Mouse (Mus musculus) liver, embryonic 12.5 days (tissue): ENCODE measurements at regions not wholly inside any gene's neighbourhood (a gene's known extent, or its start where the extent isn't known, plus 50 kb on each side); places are given as distances from the start of the nearest gene placed in this dataset.

Experiments
- ATAC-seq: fragments of 200-750 bp; cut with Nextera tagmentation; 2 replicates; pipeline ENCODE4 v1.8.0; 2017; ENCODE audit warnings: moderate number of reproducible peaks, mild to moderate bottlenecking, moderate library complexity
- H3K27ac ChIP-seq: fragments of 300-500 bp; sonication (generic); 2 replicates; pipeline ENCODE4 v1.5.1; 2016; ENCODE audit warnings: mild to moderate bottlenecking
- H3K27me3 ChIP-seq: fragments of 300-500 bp; sonication (generic); replicated peaks from 2 replicates; pipeline ENCODE4 v1.6.1; 2016; ENCODE audit warnings: mild to moderate bottlenecking, moderate library complexity
- H3K36me3 ChIP-seq: fragments of 300-500 bp; sonication (generic); 2 replicates; pipeline ENCODE4 v1.6.1; 2016; ENCODE audit warnings: mild to moderate bottlenecking, moderate library complexity
- H3K4me1 ChIP-seq: fragments of 300-500 bp; sonication (generic); 2 replicates; pipeline ENCODE4 v1.6.1; 2016
- H3K4me2 ChIP-seq: fragments of 300-500 bp; sonication (generic); 2 replicates; pipeline ENCODE4 v1.6.1; 2016; ENCODE audit warnings: mild to moderate bottlenecking, moderate library complexity
- H3K4me3 ChIP-seq: fragments of 300-500 bp; sonication (generic); 2 replicates; pipeline ENCODE4 v1.5.1; 2016; ENCODE audit warnings: mild to moderate bottlenecking, moderate library complexity
- H3K9ac ChIP-seq: fragments of 300-500 bp; sonication (generic); 2 replicates; pipeline ENCODE4 v1.6.1; 2016; ENCODE audit warnings: mild to moderate bottlenecking, moderate library complexity
- H3K9me3 ChIP-seq: fragments of 300-500 bp; sonication (generic); replicated peaks from 2 replicates; pipeline ENCODE4 v1.6.1; 2016; ENCODE audit warnings: mild to moderate bottlenecking, moderate library complexity
- WGBS: fragments of 180-500 bp; shearing (Covaris S2); methylation state at CpG from one replicate; pipeline ENCODE4 v1.1.7; 2016; ENCODE audit not compliant: insufficient replicate concordance; 5-methylcytosine and 5-hydroxymethylcytosine counted together

DNA sequence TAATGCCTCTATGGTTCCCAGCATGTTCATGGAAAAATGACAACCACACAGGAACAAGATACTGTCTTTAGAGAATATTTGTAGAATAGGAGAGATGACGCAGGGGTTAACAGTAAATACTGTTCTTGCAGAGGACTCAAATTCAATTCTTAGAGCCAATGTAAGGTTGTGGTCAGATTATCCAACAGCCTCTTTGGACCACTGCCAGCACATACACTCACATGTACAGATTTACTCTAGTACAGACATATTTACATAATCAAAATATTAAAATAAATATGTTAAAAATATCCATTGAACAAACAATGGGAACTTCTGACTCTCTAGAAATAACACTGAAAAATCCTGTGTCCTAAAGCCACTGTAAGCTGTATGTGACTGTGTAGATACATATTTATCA lies 193.8 kb upstream of the Snx7 start:
- WGBS: 67% methylated on average over 1 of the region's 1 CpGs
- no peak for ATAC-seq
- H3K9me3 ChIP-seq: no peaks in the 10 kb centered on the region
- H3K27me3 ChIP-seq: no peaks in the 10 kb centered on the region
- H3K9ac ChIP-seq: no peak overlapping the region
- H3K27ac ChIP-seq: no peak overlapping the region
- no peak overlapping the region for H3K4me2 ChIP-seq
- no peaks in the 10 kb centered on the region for H3K4me1 ChIP-seq
- H3K36me3 ChIP-seq: no peaks in the 10 kb centered on the region
- H3K4me3 ChIP-seq: no peak overlapping the region

- H3K4me2 ChIP-seq: no peak overlapping the region
- 79% methylated on average over 11 of the region's 11 CpGs for WGBS
- no peaks in the 10 kb centered on the region for H3K9me3 ChIP-seq
- no peak overlapping the region for H3K27ac ChIP-seq
- no peak overlapping the region for H3K9ac ChIP-seq
- H3K36me3 ChIP-seq: no peaks in the 10 kb centered on the region
- H3K4me1 ChIP-seq: no peaks in the 10 kb centered on the region
- ATAC-seq: no peak
- H3K4me3 ChIP-seq: no peak overlapping the region
- no peaks in the 10 kb centered on the region for H3K27me3 ChIP-seq
Measured at GRCm38 (mm10) chr3:118047016-118047415, 178.3 kb upstream of the Snx7 start.

GRCm38 (mm10) chr3:118046536-118046935 lies 177.8 kb upstream of the Snx7 start:
- Histone ChIP-seq H3K36me3 (no peaks in the 10 kb centered on the region), H3K9me3 (no peaks in the 10 kb centered on the region), H3K27me3 (no peaks in the 10 kb centered on the region), H3K4me2 (no peak overlapping the region), H3K27ac (no peak overlapping the region), H3K4me1 (no peaks in the 10 kb centered on the region), H3K9ac (no peak overlapping the region), H3K4me3 (no peak overlapping the region)
- 81% methylated on average over 11 of the region's 11 CpGs for WGBS
- no peak for ATAC-seq

GRCm38 (mm10) chr3:118036501-118036900 lies 167.8 kb upstream of the Snx7 start:
- Histone ChIP-seq H3K4me2 (no peak overlapping the region), H3K27me3 (no peaks in the 10 kb centered on the region), H3K9ac (no peak overlapping the region), H3K4me1 (no peaks in the 10 kb centered on the region), H3K27ac (no peak overlapping the region), H3K4me3 (no peak overlapping the region), H3K9me3 (no peaks in the 10 kb centered on the region), H3K36me3 (no peaks in the 10 kb centered on the region)
- 75% methylated on average over 7 of the region's 7 CpGs for WGBS
- ATAC-seq: no peak

DNA sequence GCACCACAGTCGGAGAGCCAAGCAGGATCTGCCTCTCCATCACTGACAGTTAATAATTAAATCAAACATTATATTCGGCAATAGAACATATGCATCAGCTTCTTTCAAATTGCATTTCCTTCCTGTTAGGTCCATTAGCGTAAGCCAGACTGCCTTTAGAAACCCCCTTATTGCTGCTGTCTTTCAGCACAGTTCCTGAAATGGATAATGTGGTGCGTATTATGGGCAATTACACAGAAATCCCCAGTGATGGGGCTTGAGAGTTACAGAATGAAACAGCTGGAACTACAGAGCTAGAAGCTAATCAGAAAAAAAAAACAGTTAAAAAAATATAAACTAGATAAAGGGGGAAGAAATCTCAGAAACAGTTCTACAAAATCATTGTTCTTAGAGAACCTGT lies 126.7 kb upstream of the Snx7 start:
- no peak for ATAC-seq
- no peak overlapping the region for H3K9ac ChIP-seq
- no peaks in the 10 kb centered on the region for H3K9me3 ChIP-seq
- H3K4me2 ChIP-seq: no peak overlapping the region
- H3K36me3 ChIP-seq: no peaks in the 10 kb centered on the region
- no peak overlapping the region for H3K27ac ChIP-seq
- no peak overlapping the region for H3K4me3 ChIP-seq
- H3K4me1 ChIP-seq: no peaks in the 10 kb centered on the region
- H3K27me3 ChIP-seq: no peaks in the 10 kb centered on the region
- 72% methylated on average over 4 of the region's 4 CpGs for WGBS

GRCm38 (mm10) chr3:117994110-117994509 lies 125.4 kb upstream of the Snx7 start:
- Histone ChIP-seq H3K27me3 (no peaks in the 10 kb centered on the region), H3K27ac (no peak overlapping the region), H3K36me3 (no peaks in the 10 kb centered on the region), H3K4me2 (no peak overlapping the region), H3K9ac (no peak overlapping the region), H3K4me3 (no peak overlapping the region), H3K4me1 (no peaks in the 10 kb centered on the region), H3K9me3 (no peaks in the 10 kb centered on the region)
- no peak for ATAC-seq
- WGBS: 71% methylated on average over 3 of the region's 3 CpGs

- no peak overlapping the region for H3K9ac ChIP-seq
- H3K36me3 ChIP-seq: no peaks in the 10 kb centered on the region
- 64% methylated on average over 2 of the region's 2 CpGs for WGBS
- H3K4me1 ChIP-seq: no peaks in the 10 kb centered on the region
- H3K4me2 ChIP-seq: no peak overlapping the region
- H3K27ac ChIP-seq: no peak overlapping the region
- H3K4me3 ChIP-seq: no peak overlapping the region
- H3K27me3 ChIP-seq: no peaks in the 10 kb centered on the region
- ATAC-seq: no peak
- H3K9me3 ChIP-seq: no peaks in the 10 kb centered on the region
Measured at GRCm38 (mm10) chr3:117990561-117990960, 121.8 kb upstream of the Snx7 start.

GRCm38 (mm10) chr3:117988443-117988842 lies 119.7 kb upstream of the Snx7 start:
- Histone ChIP-seq H3K4me2 (no peak overlapping the region), H3K4me3 (no peak overlapping the region), H3K36me3 (no peaks in the 10 kb centered on the region), H3K9ac (no peak overlapping the region), H3K9me3 (no peaks in the 10 kb centered on the region), H3K4me1 (no peaks in the 10 kb centered on the region), H3K27ac (no peak overlapping the region), H3K27me3 (no peaks in the 10 kb centered on the region)
- 46% methylated on average over 5 of the region's 5 CpGs for WGBS
- no peak for ATAC-seq

DNA sequence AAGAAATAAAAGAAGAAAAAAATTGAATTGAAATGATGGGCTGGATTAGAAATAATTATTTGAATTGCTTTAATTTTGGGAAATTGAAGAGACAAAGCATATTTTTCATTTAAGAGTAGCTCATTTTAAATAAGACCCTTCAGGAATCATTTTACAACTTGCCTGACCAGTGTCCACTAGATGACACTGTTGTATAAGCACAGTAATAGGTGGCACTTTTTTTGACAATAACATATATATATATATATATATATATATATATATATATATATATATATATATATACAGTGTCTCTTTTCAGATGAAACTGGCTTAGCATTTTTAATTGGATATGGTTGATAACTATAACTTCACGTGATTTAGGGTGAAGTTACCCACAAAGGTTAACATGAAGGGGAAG lies 106.9 kb upstream of the Snx7 start:
- Histone ChIP-seq H3K9me3 (no peaks in the 10 kb centered on the region), H3K4me2 (no peak overlapping the region), H3K4me1 (no peaks in the 10 kb centered on the region), H3K27me3 (no peaks in the 10 kb centered on the region), H3K27ac (no peak overlapping the region), H3K9ac (no peak overlapping the region), H3K36me3 (no peaks in the 10 kb centered on the region), H3K4me3 (no peak overlapping the region)
- 46% methylated on average over 1 of the region's 1 CpGs for WGBS
- ATAC-seq: no peak

DNA sequence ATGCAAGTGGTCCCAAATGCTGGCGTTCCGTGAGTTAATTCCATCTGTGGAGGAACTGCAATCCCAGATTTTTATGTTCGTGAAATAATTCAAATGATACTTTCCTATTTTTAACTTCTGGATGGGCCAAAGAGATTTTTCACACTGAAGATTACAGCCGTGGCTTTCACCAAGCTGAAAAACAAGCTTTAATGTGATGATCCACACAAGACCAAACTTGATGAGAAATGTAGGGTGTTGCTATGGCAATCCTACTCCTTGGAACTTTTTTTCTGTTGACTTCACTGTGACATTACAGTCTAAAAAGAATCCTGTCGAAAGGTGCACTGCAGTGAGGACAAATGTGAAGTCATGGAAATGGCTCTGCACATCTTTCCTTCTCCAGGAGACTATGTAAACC lies 100.1 kb upstream of the Snx7 start:
- no peaks in the 10 kb centered on the region for H3K4me1 ChIP-seq
- no peak for ATAC-seq
- H3K36me3 ChIP-seq: no peaks in the 10 kb centered on the region
- H3K9ac ChIP-seq: no peak overlapping the region
- no peaks in the 10 kb centered on the region for H3K9me3 ChIP-seq
- no peak overlapping the region for H3K4me3 ChIP-seq
- 69% methylated on average over 5 of the region's 5 CpGs for WGBS
- H3K27me3 ChIP-seq: no peaks in the 10 kb centered on the region
- H3K27ac ChIP-seq: no peak overlapping the region
- no peak overlapping the region for H3K4me2 ChIP-seq

DNA sequence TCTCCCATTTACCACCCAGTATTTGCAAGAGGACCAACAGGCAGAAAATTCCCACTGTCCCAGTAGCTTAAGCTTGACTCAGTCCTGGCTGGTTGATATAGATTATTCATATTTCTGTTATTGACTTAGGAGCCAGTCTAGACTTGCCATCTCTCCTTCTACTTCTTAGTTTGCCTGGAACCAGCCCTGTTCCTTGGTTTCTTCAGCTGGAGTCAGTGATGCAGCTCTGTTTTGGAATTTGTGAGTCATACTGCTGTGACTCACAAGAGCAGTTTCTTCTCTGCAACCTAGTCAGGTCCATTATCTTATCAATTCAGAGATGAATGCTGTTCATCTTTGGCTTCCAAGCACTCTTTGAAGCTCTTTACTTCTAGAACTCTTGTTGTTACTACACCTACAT lies 69.7 kb upstream of the Snx7 start:
- H3K4me3 ChIP-seq: no peak overlapping the region
- no peaks in the 10 kb centered on the region for H3K4me1 ChIP-seq
- H3K27me3 ChIP-seq: no peaks in the 10 kb centered on the region
- H3K4me2 ChIP-seq: no peak overlapping the region
- H3K27ac ChIP-seq: no peak overlapping the region
- H3K9ac ChIP-seq: no peak overlapping the region
- no peak for ATAC-seq
- H3K36me3 ChIP-seq: no peaks in the 10 kb centered on the region
- H3K9me3 ChIP-seq: no peaks in the 10 kb centered on the region

DNA sequence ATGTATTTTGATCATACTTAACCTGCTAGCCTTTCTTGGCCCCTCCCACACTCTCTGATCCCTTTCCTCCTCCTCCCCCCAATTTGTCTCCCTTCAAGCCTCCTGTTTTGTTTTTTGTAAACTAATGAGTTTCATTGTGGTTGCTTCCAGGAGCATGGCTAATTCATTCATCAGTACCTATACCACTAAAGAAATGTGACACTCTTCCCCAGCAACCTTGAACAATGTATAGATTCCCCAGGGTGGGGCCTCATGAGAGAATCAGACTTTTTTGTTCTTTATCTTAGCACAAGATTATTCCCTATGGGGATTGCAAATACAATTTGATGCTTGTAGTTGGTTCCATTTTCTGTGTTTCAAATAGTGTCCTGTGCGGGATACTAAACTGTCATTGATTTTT lies 58.8 kb upstream of the Snx7 start:
- no peaks in the 10 kb centered on the region for H3K4me1 ChIP-seq
- ATAC-seq: no peak
- no peak overlapping the region for H3K27ac ChIP-seq
- WGBS: 68% methylated on average over 1 of the region's 1 CpGs
- no peaks in the 10 kb centered on the region for H3K27me3 ChIP-seq
- no peak overlapping the region for H3K9ac ChIP-seq
- no peaks in the 10 kb centered on the region for H3K36me3 ChIP-seq
- no peaks in the 10 kb centered on the region for H3K9me3 ChIP-seq
- no peak overlapping the region for H3K4me3 ChIP-seq
- no peak overlapping the region for H3K4me2 ChIP-seq
